Mouse (Mus musculus): ENCODE measurements around the gene Smap1. TPM values are rescaled to one million over a fixed set of nuclear protein-coding genes. Genes with fewer than 3 reads are reported as not detected.
A peak's percentile ranks its signal among the peaks of the same experiment; 100 is the strongest.

The Smap1 gene
- polyA plus RNA-seq, 1 experiment = 143 TPM

- TF ChIP-seq CTCF (IDR thresholded peaks at IDR 0.05; ENCODE audit: extremely low read depth, insufficient read depth, low read length) = no peak
- H3K4me3 ChIP-seq (ENCODE audit: insufficient read depth, low read length) = no peak overlapping the region
- H3K4me1 ChIP-seq (ENCODE audit: control insufficient read depth, insufficient read depth, low read length) = peaks cover 2% of the 10 kb centered on the region; the same call in 1 of the 2 replicates
- H3K27ac ChIP-seq (ENCODE audit: insufficient read depth, low read length) = no peak overlapping the region
Measured at GRCm38 (mm10) chr1:23846044-23846680, 76.0 kb downstream of the Smap1 start.

DNA sequence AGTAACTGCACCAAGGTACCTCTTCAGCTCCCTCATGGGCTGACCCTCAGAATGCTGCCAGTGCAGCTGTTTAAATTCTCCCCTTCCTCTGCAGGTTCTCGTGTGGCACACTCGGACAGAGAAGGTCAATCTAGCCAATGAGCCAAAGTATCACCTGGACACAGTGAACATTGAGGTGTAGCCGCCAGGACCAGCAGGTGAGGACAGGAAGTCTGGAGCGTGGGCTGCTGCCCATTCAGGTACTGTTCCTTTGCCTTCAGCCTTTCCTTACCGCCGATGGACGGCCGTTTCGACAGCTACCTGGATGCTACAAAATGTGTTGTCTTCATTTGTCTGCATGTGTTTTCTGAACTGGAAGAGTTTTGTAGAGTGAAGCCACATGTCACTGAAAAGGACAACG is 77.1 kb downstream of the Smap1 start:
- TF ChIP-seq POLR2A (IDR thresholded peaks at IDR 0.05; ENCODE audit: extremely low read depth, insufficient read depth, low read length) (no peak), CTCF (IDR thresholded peaks at IDR 0.05; ENCODE audit: extremely low read depth, insufficient read depth, low read length) (no peak)
- Histone ChIP-seq H3K4me3 (ENCODE audit: insufficient read depth, low read length) (no peak overlapping the region), H3K4me1 (ENCODE audit: control insufficient read depth, insufficient read depth, low read length) (peaks cover 2% of the 10 kb centered on the region; the same call in 1 of the 2 replicates), H3K27ac (ENCODE audit: insufficient read depth, low read length) (no peak overlapping the region)

DNA sequence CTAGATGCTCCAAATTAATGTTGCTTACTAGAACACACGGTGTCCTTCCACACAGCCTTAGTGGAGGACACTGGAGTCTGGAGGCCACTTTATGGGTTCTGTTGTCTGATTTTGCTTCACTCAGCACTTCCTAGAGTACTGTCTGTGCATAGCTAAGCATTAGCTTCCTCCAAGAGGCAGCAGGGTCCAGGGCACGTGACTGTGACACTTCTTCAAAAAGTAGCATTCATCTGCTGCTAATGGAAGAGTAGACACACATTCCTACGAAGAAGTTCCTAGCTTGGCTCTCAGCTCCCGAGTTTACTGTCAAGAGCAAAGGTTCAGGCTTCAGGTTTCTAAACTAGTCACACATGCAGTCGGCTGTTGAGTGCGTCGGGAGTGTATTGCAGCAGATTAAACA is 78.3 kb downstream of the Smap1 start:
- Histone ChIP-seq H3K4me3 (ENCODE audit: insufficient read depth, low read length) (no peak overlapping the region), H3K27ac (ENCODE audit: insufficient read depth, low read length) (no peak overlapping the region), H3K4me1 (ENCODE audit: control insufficient read depth, insufficient read depth, low read length) (peaks cover 2% of the 10 kb centered on the region; the same call in 1 of the 2 replicates)
- TF ChIP-seq CTCF (IDR thresholded peaks at IDR 0.05; ENCODE audit: extremely low read depth, insufficient read depth, low read length) (no peak), POLR2A (IDR thresholded peaks at IDR 0.05; ENCODE audit: extremely low read depth, insufficient read depth, low read length) (no peak)

DNA sequence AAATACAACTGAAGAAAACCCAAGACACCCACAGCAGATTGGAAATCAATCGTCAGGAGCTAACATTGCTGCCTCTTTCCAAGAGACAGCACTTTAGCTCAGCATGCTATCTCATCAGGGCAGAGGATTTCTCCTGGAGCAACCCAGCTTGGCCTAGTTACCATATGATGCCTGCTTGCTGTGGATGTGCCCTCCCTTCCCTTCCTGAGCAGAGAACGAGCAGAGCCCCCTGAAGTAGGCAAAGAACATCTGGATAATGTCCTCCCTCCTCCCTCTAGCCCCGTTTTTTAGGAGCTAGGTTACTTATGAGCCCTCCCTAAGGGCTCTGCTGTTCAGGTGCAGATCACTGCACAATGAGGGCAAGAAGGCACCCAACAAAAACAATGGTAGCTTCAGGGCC is 79.5 kb downstream of the Smap1 start:
- no peak overlapping the region for H3K27ac ChIP-seq (ENCODE audit: insufficient read depth, low read length)
- TF ChIP-seq POLR2A (IDR thresholded peaks at IDR 0.05; ENCODE audit: extremely low read depth, insufficient read depth, low read length) = no peak
- no peak for TF ChIP-seq CTCF (IDR thresholded peaks at IDR 0.05; ENCODE audit: extremely low read depth, insufficient read depth, low read length)
- H3K4me1 ChIP-seq (ENCODE audit: control insufficient read depth, insufficient read depth, low read length) = peaks cover 2% of the 10 kb centered on the region; the same call in 1 of the 2 replicates
- H3K4me3 ChIP-seq (ENCODE audit: insufficient read depth, low read length) = no peak overlapping the region

GRCm38 (mm10) chr1:23840924-23841323 is 81.2 kb downstream of the Smap1 start:
- Histone ChIP-seq H3K4me3 (ENCODE audit: insufficient read depth, low read length) (no peak overlapping the region), H3K4me1 (ENCODE audit: control insufficient read depth, insufficient read depth, low read length) (no peaks in the 10 kb centered on the region), H3K27ac (ENCODE audit: insufficient read depth, low read length) (no peak overlapping the region)
- TF ChIP-seq CTCF (IDR thresholded peaks at IDR 0.05; ENCODE audit: extremely low read depth, insufficient read depth, low read length) = no peak
- no peak for TF ChIP-seq POLR2A (IDR thresholded peaks at IDR 0.05; ENCODE audit: extremely low read depth, insufficient read depth, low read length)

- TF ChIP-seq POLR2A (IDR thresholded peaks at IDR 0.05; ENCODE audit: extremely low read depth, insufficient read depth, low read length) (no peak), CTCF (IDR thresholded peaks at IDR 0.05; ENCODE audit: extremely low read depth, insufficient read depth, low read length) (no peak)
- H3K27ac ChIP-seq (ENCODE audit: insufficient read depth, low read length) = no peak overlapping the region
- H3K4me3 ChIP-seq (ENCODE audit: insufficient read depth, low read length) = no peak overlapping the region
- H3K4me1 ChIP-seq (ENCODE audit: control insufficient read depth, insufficient read depth, low read length) = 0 out of 2 replicates have a peak, but pooled peaks cover 2% of the 10 kb centered on the region
Measured at GRCm38 (mm10) chr1:23836630-23837029, 85.5 kb downstream of the Smap1 start.

- H3K4me3 ChIP-seq (ENCODE audit: insufficient read depth, low read length) = no peak overlapping the region
- TF ChIP-seq POLR2A (IDR thresholded peaks at IDR 0.05; ENCODE audit: extremely low read depth, insufficient read depth, low read length) (no peak), CTCF (IDR thresholded peaks at IDR 0.05; ENCODE audit: extremely low read depth, insufficient read depth, low read length) (no peak)
- H3K4me1 ChIP-seq (ENCODE audit: control insufficient read depth, insufficient read depth, low read length) = 0 out of 2 replicates have a peak, but pooled peaks cover 2% of the 10 kb centered on the region
- H3K27ac ChIP-seq (ENCODE audit: insufficient read depth, low read length) = no peak overlapping the region
Measured at GRCm38 (mm10) chr1:23834819-23835218, 87.3 kb downstream of the Smap1 start.

- Histone ChIP-seq H3K4me3 (ENCODE audit: insufficient read depth, low read length) (no peak overlapping the region), H3K4me1 (ENCODE audit: control insufficient read depth, insufficient read depth, low read length) (0 out of 2 replicates have a peak, but pooled peaks cover 2% of the 10 kb centered on the region), H3K27ac (ENCODE audit: insufficient read depth, low read length) (no peak overlapping the region)
- TF ChIP-seq POLR2A (IDR thresholded peaks at IDR 0.05; ENCODE audit: extremely low read depth, insufficient read depth, low read length) (no peak), CTCF (IDR thresholded peaks at IDR 0.05; ENCODE audit: extremely low read depth, insufficient read depth, low read length) (no peak)
Measured at GRCm38 (mm10) chr1:23834246-23834645, 87.9 kb downstream of the Smap1 start.

DNA sequence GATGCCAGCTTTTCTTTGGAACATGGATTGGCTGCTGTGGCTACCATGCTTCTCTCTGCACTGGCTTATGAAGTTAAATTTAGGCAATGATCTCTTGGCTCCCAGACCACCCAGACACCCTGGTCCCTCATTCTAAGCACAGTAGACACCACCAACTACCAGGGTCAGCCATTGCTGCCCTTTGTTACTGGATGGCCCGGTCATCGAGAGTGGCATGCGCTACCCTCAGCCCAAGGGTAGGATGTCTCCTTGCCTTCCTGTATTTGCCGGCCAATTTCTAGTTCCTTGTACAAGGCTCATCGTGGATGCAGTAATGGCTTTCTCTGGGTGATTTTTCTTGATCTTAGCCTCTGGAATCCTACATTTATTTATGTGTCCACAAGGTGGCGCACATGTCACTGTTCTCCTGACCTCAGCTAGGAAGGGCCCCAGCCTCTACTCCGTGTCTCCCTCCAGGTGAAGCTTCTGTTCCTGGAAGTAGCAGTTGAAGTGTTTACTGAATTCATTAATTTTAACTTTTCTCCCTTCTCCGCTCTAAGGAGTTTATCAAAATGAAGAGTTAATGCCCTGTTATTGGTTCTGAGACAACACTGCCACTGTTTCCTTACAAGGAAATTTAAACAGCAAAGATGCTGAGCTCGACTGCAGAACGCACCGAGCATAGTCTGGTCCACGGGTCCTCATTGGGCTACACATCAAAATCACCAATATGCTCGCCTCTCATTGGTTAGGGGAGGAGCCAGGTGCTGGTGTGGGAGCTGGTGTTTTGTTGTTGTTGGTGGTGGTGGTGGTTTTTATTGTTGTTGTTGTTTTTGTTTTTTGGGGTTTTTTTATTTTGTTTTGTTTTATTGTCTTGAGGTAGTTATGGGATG is 95.0 kb downstream of the Smap1 start:
- Histone ChIP-seq H3K4me3 (ENCODE audit: insufficient read depth, low read length) (no peak overlapping the region), H3K4me1 (ENCODE audit: control insufficient read depth, insufficient read depth, low read length) (no peaks in the 10 kb centered on the region), H3K27ac (ENCODE audit: insufficient read depth, low read length) (no peak overlapping the region)
- no peak for TF ChIP-seq POLR2A (IDR thresholded peaks at IDR 0.05; ENCODE audit: extremely low read depth, insufficient read depth, low read length)
- TF ChIP-seq CTCF (IDR thresholded peaks at IDR 0.05; ENCODE audit: extremely low read depth, insufficient read depth, low read length) = peak; percentile 49; the same call in 1 of the 2 replicates
